Comparison of ENCODE assay signal across 7 mouse cellular contexts in the genomic region with DNA sequence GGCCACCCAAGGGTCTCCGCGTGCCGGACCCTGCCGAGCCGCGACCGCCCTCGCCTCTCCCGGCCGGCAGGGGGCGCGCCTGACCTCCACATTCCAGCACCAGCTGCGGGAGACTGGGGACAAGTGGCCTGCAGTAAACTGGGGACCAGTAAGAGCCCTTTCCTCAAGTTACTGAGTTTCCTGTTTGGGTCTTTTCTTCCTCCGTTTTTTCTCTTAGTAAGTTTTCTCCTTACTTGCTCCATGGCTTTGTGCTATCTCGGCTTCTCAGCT. TPM values are rescaled to one million over a fixed set of nuclear protein-coding genes. Genes with fewer than 3 reads are reported as not detected.
DNase-seq lines count a peak whose midpoint lies in the region; ATAC-seq lines count a peak whose summit lies in the region.

No protein-coding gene starts in this region.

- no peaks in the 10 kb centered on the region for H3K36me3 ChIP-seq in intestine, embryonic 15.5 days
- peaks cover 19% of the 10 kb centered on the region for H3K36me3 ChIP-seq in midbrain, embryonic 10.5 days

- under 1% methylated on average over 15 of the region's 15 CpGs for WGBS in intestine, embryonic 15.5 days
- WGBS in midbrain, embryonic 10.5 days, result 0% methylated on average over 15 of the region's 15 CpGs

- peak overlapping the region; percentile 83 for H3K9ac ChIP-seq in intestine, embryonic 15.5 days

- ATAC-seq in intestine, embryonic 15.5 days, result peak; percentile 89

- peak; percentile 88 to 96 for DNase-seq in adrenal gland, adult (ENCODE audit: inconsistent age in 2 of 2, low spot score in 1 of 2)
- peak; percentile 90 for DNase-seq in embryo, embryonic 10 days (ENCODE audit: low spot score)
- peak; percentile 79 for DNase-seq in gastrocnemius, postnatal 25 days
- DNase-seq in left cerebral cortex, postnatal 36 days (ENCODE audit: low spot score in 2 of 2), result peak; percentile 87 to 88
- peak; percentile 91 for DNase-seq in midbrain, embryonic 10.5 days (ENCODE audit: low spot score)
- peak; percentile 75 for DNase-seq in skeletal muscle tissue, adult 2 months (ENCODE audit: low read depth, low spot score)

- H3K4me1 ChIP-seq in intestine, embryonic 15.5 days (replicated peaks), result peaks cover 13% of the 10 kb centered on the region
- H3K4me1 ChIP-seq in midbrain, embryonic 10.5 days, result peaks cover 30% of the 10 kb centered on the region

- no peaks in the 10 kb centered on the region for H3K27me3 ChIP-seq in intestine, embryonic 15.5 days (replicated peaks)
- no peaks in the 10 kb centered on the region for H3K27me3 ChIP-seq in midbrain, embryonic 10.5 days (ENCODE audit: low read depth, poor library complexity, severe bottlenecking)

- no peaks in the 10 kb centered on the region for H3K9me3 ChIP-seq in intestine, embryonic 15.5 days
- no peaks in the 10 kb centered on the region for H3K9me3 ChIP-seq in midbrain, embryonic 10.5 days (replicated peaks)

- intact Hi-C loops in left cerebral cortex, postnatal 36 days (cut with DNase I), result loop anchor here (1.0 to 10.0 kb wide), 6 partner anchors 73 to 953 kb away; a partner anchor contains a TSS

- H3K27ac ChIP-seq in intestine, embryonic 15.5 days, result peak overlapping the region; percentile 99
- H3K27ac ChIP-seq in midbrain, embryonic 10.5 days (replicated peaks), result peak overlapping the region; percentile 98

- H3K4me2 ChIP-seq in intestine, embryonic 15.5 days (replicated peaks), result peak overlapping the region; percentile 82

- peak overlapping the region; percentile 86 for H3K4me3 ChIP-seq in intestine, embryonic 15.5 days (replicated peaks)
- H3K4me3 ChIP-seq in midbrain, embryonic 10.5 days, result peak overlapping the region; percentile 72

RNA-seq across cellular contexts. Expression of a gene that starts 0.6 kb away (rescaled TPM):
- total RNA-seq in gastrocnemius, postnatal 25 days (2021), result 1 to 10 TPM; 7.8 to 9.3 TPM
- 17.2 and 18.0 TPM in 2 replicates for polyA plus RNA-seq in intestine, embryonic 15.5 days (2015; fragmentation: Nextera tagmentation; extraction: Ambion mirVana)
- 10 to 100 TPM in 1 of 2 experiments, 1 to 10 TPM in 1; 9.8 to 10.1 TPM for total RNA-seq in left cerebral cortex, postnatal 36 days (2021)
- polyA plus RNA-seq in midbrain, embryonic 10.5 days (2016; fragmentation: Nextera tagmentation; extraction: Ambion mirVana), result 24.4 and 25.8 TPM in 2 replicates

Comparison
In these comparisons a context has a peak if more than half of its experiments do, and no peak if none do; other contexts are left out.
1. Peak in every context shown above with its lines: DNase-seq, ATAC-seq, H3K4me3 ChIP-seq and H3K27ac ChIP-seq.